Mouse (Mus musculus) layer of hippocampus, adult 9-10 months (tissue): ENCODE measurements around the gene Mxi1.

ENCODE experiments used
- DNase-seq: peaks from one replicate; pipeline ENCODE4 v3.0.0; 2022; ENCODE audit warnings: low spot score

The Mxi1 gene

GRCm38 (mm10) chr19:53397451-53398233 is 87.3 kb downstream of the Mxi1 start:
- DNase-seq, result no peak

GRCm38 (mm10) chr19:53399213-53399612 is 88.9 kb downstream of the Mxi1 start:
- no peak for DNase-seq

GRCm38 (mm10) chr19:53400332-53401110 is 90.2 kb downstream of the Mxi1 start:
- DNase-seq, result no peak

GRCm38 (mm10) chr19:53402741-53403432 is 92.6 kb downstream of the Mxi1 start:
- DNase-seq, result no peak

GRCm38 (mm10) chr19:53404219-53404836 is 94.0 kb downstream of the Mxi1 start:
- DNase-seq, result no peak

GRCm38 (mm10) chr19:53404837-53405356 is 94.6 kb downstream of the Mxi1 start:
- DNase-seq, result no peak

GRCm38 (mm10) chr19:53405810-53406209 is 95.5 kb downstream of the Mxi1 start:
- no peak for DNase-seq

- no peak for DNase-seq
Observed at GRCm38 (mm10) chr19:53407350-53407749, 97.0 kb downstream of the Mxi1 start.

- DNase-seq, result no peak
Observed at GRCm38 (mm10) chr19:53408398-53408797, 98.1 kb downstream of the Mxi1 start.

- no peak for DNase-seq
Observed at GRCm38 (mm10) chr19:53409663-53410307, 99.5 kb downstream of the Mxi1 start.

- DNase-seq, result no peak
Observed at GRCm38 (mm10) chr19:53412149-53412848, 102.0 kb downstream of the Mxi1 start.

- DNase-seq, result no peak
Observed at GRCm38 (mm10) chr19:53413617-53414380, 103.5 kb downstream of the Mxi1 start.

GRCm38 (mm10) chr19:53414650-53415049 is 104.3 kb downstream of the Mxi1 start:
- no peak for DNase-seq

GRCm38 (mm10) chr19:53415198-53415597 is 104.9 kb downstream of the Mxi1 start:
- no peak for DNase-seq

- no peak for DNase-seq
Observed at GRCm38 (mm10) chr19:53419834-53420233, 109.5 kb downstream of the Mxi1 start.

GRCm38 (mm10) chr19:53420924-53421582 is 110.7 kb downstream of the Mxi1 start:
- DNase-seq, result no peak

- DNase-seq, result no peak
Observed at GRCm38 (mm10) chr19:53421583-53422188, 111.4 kb downstream of the Mxi1 start.

- DNase-seq, result no peak
Observed at GRCm38 (mm10) chr19:53422358-53423308, 112.3 kb downstream of the Mxi1 start.
